Mouse (Mus musculus) 3T3-L1 (cell line): ENCODE data around the gene Gucy2e.

Experiments
- DNase-seq: peaks from one replicate; pipeline ENCODE4 v3.0.0-alpha.2; 2015; ENCODE audit warnings: low read depth, low spot score

The Gucy2e gene

GRCm38 (mm10) chr11:69174722-69175121, 62.1 kb downstream of the Gucy2e start:
- no peak for DNase-seq

GRCm38 (mm10) chr11:69172606-69173005, 64.2 kb downstream of the Gucy2e start:
- DNase-seq = peak; percentile 68

- DNase-seq = peak; percentile 82
These were observed 65.2 kb downstream of the Gucy2e start for GRCm38 (mm10) chr11:69171626-69172025.

GRCm38 (mm10) chr11:69169313-69169712, 67.5 kb downstream of the Gucy2e start:
- no peak for DNase-seq
